Mouse (Mus musculus): ENCODE results near the gene Eipr1.

Gene Eipr1

DNA sequence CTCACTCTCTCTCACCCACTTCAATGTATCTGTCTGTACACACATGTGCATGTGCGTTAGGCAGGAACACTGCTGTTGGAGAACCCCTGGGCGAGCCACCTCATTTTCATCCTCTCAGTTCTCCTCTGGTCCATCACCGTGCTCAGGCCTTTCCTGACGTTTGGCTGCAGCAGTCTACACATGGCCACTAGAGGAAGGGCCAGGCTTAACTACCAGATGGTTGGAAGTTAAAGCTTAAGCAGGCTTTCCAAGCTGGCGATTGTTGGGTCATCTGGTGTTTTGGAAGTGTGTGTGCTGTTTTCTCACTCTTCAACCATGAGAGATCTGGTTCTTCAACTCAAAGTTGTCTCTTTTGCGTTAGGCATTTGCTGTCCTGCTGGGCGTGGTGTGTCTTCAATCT, 71.9 kb downstream of the Eipr1 start:
- no peak for DNase-seq (ENCODE audit: low spot score)

DNA sequence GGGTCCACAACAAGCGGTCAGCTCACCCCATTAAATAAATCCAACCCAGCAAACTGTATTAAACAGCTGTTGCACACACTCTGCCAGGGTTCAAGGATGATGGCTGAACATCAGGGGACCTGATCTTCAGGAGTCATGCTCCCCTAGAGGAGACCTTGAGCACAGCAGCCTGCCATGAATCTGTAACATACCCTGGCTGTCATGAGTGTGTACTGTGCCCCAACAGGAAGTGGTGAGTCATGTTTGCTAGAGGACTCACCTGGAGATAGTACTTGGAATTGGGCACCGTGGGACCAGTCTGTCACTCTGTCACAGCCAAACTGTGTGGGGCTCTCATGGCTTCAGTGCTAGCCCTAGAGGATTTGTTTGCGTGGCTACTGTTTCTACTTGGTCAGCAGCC, 77.9 kb downstream of the Eipr1 start:
- no peak for DNase-seq (ENCODE audit: low spot score)

DNA sequence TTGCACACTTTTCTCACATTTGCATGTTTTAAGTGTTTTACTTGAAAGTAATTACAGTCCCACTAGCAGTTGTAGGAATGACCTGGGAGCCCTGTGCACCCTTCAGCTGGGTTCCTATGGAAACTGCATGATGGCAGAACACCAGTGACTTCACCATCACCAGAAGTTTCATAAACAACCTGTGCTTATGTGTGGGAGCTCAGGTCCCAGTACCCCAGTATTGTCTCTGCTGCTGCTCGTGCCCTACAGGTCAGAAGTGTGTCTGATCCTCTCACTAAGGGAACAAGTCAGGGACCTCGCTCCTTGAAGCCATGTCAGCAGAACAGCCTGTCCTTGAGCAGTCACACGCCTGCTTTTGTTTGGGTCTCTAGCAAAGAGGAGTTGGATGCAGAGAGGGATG, 78.9 kb downstream of the Eipr1 start:
- no peak for DNase-seq (ENCODE audit: low spot score)

DNA sequence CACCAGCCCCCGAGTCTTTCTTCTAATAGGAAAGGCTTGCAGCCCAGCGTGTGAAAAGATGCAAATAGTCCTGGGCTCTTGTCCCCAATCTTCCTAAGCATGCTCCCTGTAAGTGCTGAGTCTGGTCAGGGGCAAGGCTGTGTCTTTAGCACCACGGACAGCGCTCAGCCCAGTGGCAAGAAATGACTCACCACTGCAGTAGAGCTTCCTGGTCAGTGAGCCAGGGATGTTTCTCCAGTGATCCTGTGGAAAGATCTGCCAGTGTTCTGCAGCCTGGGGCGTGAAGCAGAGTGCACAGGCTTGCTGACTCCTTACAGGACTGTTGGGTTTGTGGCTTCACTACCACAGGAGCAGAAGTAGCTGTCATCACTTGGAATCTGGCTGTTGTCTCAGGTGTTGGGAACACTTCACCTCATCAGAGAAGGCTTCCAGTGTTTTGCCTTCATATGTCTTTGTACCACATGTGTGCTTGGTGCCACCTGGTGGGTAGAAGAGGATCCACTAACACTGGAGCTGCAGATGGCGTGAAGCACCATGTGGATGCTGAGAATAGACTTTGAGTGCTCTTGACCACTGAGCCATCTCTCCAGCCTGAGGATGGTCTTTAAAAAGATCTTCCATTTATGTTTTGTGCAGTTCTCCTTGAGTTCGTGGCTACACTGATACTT, 79.6 kb downstream of the Eipr1 start:
- no peak for DNase-seq (ENCODE audit: low spot score)

- no peak for DNase-seq (ENCODE audit: low spot score)
These were observed 82.7 kb downstream of the Eipr1 start for GRCm38 (mm10) chr12:28834266-28834665.

GRCm38 (mm10) chr12:28835683-28836082, 84.1 kb downstream of the Eipr1 start:
- no peak for DNase-seq (ENCODE audit: low spot score)

DNA sequence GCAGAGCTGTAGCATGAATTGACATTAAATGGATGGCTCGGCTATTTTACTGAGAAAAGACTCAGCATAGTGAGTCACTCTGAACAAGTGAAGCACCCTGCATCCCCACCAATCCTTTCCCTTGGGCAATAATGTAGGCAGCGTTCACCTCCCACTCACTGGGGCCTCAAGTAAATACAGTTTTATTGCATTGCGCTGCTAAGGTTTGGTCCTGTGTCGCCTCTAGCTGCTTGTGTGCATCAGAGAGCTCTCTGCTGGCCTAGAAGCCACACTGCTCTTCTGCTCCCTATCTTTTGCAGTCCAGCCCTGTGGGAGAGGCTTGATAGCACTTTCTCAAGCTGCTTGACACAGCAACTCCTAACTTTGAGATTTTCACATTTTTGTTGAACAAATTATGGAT, 86.7 kb downstream of the Eipr1 start:
- no peak for DNase-seq (ENCODE audit: low spot score)

DNA sequence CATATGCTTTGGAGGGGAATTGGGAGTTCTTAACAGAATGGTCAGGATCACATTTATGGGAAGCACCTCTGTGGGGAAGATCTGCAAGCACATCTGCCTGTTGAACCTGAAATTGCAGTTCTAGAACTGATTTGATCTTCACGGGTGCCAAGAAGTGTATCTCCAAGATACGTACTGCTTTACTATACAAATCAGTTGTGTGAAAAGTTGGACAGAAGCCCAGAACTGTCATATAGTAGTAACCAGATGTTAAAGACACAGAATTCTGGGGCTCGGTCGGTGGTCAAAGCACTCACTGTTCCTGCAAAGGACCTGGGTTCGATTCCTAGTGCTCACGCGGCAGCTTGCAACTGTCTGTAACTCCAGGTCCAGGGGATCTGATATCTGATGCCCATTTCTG, 87.4 kb downstream of the Eipr1 start:
- no peak for DNase-seq (ENCODE audit: low spot score)

DNA sequence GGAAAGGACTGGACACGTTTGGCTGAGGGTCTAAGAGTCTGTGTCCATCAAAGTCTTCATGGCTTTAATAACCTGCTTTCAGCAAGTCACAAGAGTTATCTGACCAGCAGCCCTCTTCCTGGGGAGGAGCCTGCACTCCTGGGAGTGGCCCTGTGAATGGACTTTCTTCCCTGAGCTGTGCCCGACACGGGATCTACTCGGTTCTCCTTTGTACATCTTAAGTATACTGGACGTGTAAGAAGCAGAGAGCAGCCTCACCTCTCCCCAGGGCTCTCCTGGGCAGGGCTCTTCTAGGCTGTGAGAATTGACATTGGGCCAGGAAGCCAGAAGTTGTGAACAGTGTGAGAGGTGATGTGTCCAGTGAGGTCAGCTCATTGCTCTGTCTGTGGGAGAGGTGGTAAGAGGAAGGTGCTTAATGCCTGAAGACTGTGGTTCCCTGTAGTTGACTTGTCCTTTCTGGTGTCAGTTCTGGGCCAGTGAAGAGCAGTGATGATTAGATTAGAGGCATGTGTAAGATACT, 89.6 kb downstream of the Eipr1 start:
- DNase-seq (ENCODE audit: low spot score) = no peak

GRCm38 (mm10) chr12:28845811-28846210, 94.2 kb downstream of the Eipr1 start:
- no peak for DNase-seq (ENCODE audit: low spot score)

GRCm38 (mm10) chr12:28847401-28847800, 95.8 kb downstream of the Eipr1 start:
- DNase-seq (ENCODE audit: low spot score) = no peak

GRCm38 (mm10) chr12:28848726-28849612, 97.4 kb downstream of the Eipr1 start:
- DNase-seq (ENCODE audit: low spot score) = no peak

- no peak for DNase-seq (ENCODE audit: low spot score)
These were observed 108.1 kb downstream of the Eipr1 start for GRCm38 (mm10) chr12:28859495-28860263.

DNA sequence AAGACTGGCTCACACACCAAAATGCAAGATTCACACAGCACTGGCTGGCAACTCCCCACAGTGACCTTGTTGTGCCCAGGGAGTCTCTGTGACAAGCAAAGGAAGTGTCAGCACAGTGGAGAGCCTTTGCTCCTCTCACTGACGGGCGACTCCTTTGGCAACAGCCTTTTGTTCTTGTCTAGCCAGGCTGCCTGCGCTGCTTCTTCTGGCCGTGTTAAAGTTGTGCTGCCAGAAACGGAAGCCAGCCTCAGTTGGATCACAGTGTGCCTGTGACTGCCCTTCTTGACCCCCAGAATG, 108.6 kb downstream of the Eipr1 start:
- no peak for DNase-seq (ENCODE audit: low spot score)

DNA sequence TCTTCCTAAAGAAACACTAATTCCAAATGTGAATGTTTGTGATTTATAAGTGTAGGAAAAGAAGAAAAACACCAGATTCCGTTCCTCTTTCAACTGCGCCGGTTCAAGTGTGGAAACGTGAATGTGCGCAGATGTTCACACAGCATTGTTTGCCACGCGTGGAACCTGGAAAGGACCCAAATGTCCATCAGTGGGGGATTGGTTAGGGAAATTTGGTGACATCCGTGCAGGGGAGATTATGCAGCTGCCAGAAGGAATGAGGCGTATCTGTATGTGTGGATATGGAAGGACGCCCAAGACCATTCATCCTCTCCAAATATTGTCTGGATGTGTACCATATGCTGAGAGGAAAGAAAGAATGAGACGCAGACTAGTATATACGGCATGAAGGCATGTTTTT, 111.7 kb downstream of the Eipr1 start:
- no peak for DNase-seq (ENCODE audit: low spot score)

- no peak for DNase-seq (ENCODE audit: low spot score)
These were observed 114.5 kb downstream of the Eipr1 start for GRCm38 (mm10) chr12:28866121-28866520.

- DNase-seq (ENCODE audit: low spot score) = no peak
These were observed 117.2 kb downstream of the Eipr1 start for GRCm38 (mm10) chr12:28868794-28869193.

GRCm38 (mm10) chr12:28872271-28872670, 120.7 kb downstream of the Eipr1 start:
- no peak for DNase-seq (ENCODE audit: low spot score)

- no peak for DNase-seq (ENCODE audit: low spot score)
These were observed 123.2 kb downstream of the Eipr1 start for GRCm38 (mm10) chr12:28874781-28875251.

DNA sequence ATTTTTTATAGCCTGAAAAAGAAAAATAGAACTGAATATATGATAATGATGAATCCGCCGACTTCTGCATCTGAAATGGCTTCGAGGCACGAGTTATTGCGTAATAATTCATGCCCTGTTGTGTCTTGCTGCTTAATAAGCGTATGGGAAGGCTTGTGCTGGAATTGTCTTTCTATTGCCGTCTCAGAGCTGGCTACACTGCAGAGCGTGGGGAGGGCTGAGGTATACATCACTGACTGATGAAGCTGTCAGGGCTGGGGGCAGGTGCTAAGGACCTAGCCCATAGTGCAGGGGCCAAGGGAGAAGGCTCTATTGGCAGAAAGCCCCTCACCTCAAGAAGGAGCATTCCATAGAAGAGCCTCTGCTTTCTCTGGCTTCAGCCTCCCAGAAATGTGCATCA, 123.9 kb downstream of the Eipr1 start:
- DNase-seq (ENCODE audit: low spot score) = no peak

GRCm38 (mm10) chr12:28880471-28880870, 128.9 kb downstream of the Eipr1 start:
- DNase-seq (ENCODE audit: low spot score) = no peak

GRCm38 (mm10) chr12:28887712-28888111, 136.1 kb downstream of the Eipr1 start:
- DNase-seq (ENCODE audit: low spot score) = no peak

Measured in spleen, adult 12 weeks (tissue).